Mouse (Mus musculus): ENCODE results near the gene Pkn1.
A peak's percentile ranks its signal among the peaks of the same experiment; 100 is the strongest.

Gene Pkn1

DNA sequence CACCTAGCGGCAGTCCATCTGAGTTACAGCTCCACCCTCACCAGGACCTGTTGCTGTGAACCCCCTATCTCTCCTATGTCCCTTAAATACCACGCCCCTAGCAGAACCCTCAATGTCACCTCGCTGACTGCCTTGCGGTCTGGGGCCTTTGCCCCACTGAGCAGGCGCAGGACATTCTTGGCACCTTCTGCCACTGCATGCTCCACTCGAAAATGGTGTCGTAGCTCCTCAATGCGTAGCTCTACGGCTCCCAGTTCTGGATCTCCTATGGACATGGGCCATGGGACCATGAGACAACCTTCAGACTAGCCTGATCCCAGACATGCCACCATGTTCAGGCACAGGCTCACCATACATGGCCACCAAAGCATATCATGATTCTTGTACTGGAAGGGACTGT is 14.5 kb downstream of the Pkn1 start:
- no peak for DNase-seq (ENCODE audit: low read depth)

DNA sequence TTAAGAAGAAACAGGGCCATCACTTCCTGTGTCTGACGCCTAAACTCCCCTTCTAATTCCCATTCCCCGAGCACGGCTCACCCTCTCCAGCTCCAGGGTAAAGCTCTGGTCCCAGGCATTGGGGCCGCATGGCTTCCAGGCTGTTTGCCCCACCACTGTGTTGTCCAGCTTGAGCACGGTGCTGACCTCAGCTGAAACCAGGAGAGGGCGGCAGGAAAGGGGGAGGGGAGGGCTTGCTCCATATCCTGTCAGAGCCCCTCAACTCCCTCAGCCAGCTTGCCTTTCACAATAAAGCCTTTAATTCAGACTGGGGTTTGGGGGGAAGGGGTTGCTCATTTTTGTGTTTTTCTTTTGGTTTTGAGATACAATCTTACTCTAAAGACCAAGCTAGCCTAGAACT is 17.9 kb downstream of the Pkn1 start:
- no peak for DNase-seq (ENCODE audit: low read depth)

DNA sequence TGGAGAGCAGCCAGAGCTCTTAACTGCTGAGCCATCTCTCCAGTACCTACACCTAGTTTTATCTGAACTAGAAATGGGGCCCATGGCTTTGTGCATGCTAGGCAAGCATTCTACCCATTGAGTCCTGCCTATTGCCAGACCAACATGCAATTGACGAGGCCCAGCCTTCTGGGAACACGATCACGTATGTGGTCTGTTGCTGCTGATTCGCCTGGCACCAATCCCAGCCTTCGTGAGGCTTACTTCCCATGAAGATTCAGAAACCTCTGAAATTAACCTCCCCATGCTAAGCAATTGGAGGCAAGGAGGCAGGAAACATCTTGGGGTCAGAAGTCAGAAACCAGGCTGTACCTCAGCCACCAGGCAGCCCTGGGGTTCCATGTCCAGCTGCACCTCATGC is 18.4 kb downstream of the Pkn1 start:
- DNase-seq (ENCODE audit: low read depth): no peak

DNA sequence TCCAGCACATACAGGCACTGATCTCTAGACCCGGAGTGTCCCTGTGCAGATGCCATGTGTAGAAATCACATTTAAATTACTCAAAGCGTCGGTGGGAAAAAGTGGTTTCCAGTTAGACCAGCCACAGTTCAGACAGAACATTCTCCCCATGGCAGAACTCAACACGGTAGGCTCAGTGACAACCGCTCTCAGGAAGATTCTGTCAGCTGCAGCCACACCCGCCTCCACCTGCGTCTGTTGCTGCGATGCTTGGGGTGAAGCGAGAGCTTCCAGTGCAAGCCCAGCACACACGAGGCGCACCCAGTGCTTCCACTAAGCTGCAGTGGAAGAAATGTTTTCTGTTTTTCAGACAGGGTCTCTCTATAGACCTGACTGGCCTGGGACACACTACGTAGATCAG is 19.1 kb downstream of the Pkn1 start:
- no peak for DNase-seq (ENCODE audit: low read depth)

DNA sequence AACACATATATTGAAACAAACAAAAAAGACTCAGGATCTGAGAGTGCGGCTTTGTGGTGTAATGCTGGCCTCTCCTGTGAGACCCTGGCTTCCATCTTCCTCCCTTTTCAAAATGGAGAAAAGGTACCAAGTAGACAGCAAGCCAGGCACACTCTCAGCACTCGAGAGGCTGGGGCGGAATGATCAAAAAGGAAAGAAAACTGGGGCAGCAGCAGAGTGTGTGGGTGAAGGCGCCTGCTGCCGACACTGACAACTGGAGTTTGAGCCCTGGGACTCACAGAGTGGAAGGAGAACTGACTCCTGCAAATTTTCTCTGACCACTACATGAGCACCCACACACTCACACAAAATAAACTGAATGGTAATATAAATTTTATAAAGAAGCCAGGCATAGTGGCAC is 24.5 kb downstream of the Pkn1 start:
- DNase-seq (ENCODE audit: low read depth): no peak

DNA sequence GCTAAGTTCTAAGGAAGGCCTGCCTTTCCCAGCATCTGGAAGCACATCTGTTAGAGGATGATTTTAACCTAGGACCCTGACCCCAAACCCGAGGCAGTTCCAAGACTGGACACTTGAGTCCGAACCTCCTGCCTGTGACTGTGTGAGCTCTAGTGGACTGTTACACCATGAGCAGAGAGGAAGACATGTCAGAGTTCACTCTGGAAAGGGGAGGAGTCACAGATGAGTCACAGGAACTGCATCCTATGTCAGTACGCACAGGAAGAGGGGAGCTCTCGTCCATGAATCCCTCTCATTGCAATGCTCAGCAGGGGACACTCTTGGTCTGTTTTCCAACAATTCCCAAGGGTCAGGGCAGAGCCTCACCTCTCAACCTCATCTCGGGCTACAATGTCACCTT is 26.0 kb downstream of the Pkn1 start:
- no peak for DNase-seq (ENCODE audit: low read depth)

DNA sequence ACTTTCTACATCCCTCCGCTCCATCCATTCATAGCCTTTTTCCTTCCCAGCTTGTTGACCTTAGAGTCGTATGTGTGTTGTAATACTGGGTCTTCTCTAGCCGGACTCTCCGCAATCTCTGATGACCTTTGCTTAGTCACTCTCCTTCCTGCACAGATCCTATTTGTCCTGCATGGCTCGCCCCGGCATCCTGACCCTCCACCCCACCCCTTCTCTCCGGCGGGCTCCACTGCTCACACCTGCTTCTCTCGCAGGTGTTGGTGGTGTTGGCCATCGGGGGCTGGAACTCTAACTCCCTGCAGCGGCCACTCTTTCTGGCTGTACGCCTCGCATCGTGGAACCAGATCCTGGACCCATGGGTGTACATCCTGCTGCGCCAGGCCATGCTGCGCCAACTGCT is 30.0 kb downstream of the Pkn1 start:
- DNase-seq (ENCODE audit: low read depth): no peak

DNA sequence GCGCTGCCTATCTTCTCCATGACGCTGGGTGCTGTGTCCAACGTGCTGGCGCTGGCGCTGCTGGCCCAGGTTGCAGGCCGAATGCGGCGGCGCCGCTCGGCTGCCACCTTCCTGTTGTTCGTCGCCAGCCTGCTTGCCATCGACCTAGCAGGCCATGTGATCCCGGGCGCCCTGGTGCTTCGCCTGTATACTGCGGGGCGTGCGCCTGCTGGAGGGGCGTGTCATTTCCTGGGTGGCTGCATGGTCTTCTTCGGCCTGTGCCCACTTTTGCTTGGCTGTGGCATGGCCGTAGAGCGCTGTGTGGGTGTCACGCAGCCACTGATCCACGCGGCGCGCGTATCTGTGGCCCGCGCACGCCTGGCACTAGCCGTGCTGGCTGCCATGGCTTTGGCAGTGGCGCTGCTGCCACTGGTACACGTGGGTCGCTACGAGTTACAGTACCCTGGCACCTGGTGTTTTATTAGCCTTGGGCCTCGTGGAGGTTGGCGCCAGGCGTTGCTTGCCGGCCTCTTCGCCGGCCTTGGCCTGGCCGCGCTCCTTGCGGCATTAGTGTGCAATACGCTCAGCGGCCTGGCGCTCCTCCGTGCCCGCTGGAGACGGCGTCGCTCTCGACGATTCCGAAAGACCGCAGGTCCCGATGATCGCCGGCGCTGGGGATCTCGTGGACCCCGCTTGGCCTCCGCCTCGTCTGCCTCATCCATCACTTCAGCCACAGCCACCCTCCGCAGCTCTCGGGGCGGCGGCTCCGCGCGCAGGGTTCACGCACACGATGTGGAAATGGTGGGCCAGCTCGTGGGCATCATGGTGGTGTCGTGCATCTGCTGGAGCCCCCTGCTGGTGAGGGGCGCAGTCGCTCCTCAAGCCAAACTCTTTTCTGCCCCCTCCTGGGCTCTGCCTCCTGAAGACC is 30.7 kb downstream of the Pkn1 start:
- peak; percentile 64 for DNase-seq (ENCODE audit: low read depth)

DNA sequence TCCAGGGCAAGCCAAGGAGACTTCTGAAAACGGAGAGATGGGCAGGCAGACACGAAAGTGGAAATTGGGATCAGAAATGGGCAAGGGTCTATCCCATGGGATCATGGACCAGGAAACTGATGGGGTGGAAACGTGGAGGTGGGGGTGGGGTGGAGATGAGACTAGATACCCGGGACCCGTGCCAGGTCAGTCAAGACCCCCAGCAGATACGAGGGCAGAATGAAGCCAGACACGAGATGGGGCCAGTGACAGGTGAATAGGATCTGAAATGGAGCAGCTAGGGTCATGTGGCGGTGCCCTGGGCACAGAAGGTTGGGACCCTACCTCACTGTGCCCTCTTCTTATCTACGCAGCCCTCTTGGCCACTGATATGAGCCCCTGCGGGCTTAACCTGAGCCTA is 31.5 kb downstream of the Pkn1 start:
- no peak for DNase-seq (ENCODE audit: low read depth)

DNA sequence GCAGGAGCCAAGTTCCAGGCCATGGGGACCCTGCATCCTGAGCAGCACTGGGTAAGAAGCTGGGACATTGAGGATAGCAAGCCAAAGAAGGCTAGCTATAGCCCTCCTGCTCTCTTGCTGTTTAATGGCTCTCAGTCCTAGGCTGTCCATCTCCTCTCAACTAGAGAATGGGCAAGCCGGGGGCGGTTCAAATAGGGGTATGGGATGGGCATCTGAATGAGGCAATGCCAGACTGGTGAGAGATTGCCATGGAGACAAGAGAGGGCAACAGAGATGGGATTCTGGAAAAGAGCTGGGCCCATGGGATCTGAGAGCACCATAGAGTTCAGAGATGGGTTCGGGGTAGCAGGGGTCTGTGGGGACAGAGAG is 32.1 kb downstream of the Pkn1 start:
- DNase-seq (ENCODE audit: low read depth): no peak

DNA sequence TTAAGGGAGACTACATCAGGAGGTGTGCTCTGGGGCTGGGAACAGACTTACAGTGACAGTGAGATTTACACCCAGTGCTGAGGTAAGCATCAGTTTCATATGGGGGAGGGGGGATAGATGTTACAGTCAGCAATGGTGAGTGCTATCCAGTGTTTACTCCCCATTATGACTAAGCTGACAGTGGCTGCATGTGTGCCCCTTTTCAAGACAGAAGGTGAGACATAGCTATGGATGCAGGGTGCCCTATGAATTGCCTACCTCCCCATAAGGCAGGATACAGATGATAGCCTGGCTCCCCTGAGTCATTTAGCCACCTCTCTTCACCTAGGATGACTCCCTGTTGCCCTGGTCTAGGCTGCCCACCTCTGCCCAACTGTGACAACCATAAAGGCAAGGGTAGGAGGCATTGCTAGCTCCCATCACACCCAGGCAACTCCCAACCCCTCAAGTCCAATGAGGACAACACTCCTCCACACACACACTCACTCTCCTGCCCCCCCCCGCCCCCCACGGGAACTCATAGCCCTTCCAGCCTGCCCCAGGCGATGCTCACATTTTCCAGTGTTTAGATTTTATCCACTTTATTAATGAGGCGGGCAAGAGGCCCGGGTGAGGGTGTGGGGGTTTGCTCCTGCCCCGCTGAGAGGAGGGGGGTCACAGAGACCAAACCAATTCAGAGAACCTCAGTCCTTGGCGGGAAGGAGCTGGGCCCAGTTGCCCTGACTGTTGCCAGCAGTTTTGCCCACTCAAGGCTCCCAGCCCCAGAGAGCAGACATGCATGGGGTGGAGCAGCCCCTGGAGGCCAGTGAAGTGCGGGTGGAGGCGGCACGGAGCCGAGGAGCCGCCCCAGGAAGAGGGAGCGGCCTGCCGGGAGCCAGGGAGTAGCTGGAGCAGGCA is 32.8 kb downstream of the Pkn1 start, which contains the start of gene Ptger1:
Gene Ptger1 (plus strand): TSS at position 710 of the 897 bp plus-strand sequence.
- peak; percentile 39 for DNase-seq (ENCODE audit: low read depth)

DNA sequence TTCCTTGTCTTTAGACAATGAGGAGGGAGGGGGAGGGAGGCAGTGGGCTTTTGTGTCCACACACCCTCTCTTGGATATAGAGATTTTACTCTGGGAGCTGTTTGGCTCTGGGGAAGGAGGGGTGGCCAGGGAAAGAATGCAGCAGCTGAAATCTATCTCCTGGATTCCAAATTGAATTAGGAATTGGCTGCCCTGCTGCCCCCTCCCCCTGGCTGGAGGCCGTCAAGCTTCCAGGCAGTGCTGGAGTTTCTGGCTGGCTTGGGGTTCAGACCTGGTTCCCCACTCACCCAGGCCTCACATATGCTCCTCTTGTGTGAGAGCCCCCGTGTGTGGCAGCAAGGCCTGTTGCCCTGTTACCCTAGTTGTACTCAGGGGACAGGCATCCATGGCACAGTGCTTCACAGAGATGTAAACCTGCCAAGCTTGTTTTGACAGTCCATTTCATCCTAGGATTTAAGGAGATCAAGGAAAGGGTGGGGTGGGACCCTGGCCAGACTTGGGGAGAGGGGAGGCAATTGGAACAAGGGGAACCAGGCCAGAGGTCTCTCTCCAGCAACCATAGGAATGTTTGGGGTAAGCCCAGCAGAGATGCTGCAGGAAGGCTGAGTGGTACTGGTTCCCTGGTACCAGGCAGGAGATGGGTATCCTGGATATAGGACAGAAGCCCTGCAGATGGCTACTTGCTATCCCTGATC is 33.9 kb downstream of the Pkn1 start:
- no peak for DNase-seq (ENCODE audit: low read depth)

DNA sequence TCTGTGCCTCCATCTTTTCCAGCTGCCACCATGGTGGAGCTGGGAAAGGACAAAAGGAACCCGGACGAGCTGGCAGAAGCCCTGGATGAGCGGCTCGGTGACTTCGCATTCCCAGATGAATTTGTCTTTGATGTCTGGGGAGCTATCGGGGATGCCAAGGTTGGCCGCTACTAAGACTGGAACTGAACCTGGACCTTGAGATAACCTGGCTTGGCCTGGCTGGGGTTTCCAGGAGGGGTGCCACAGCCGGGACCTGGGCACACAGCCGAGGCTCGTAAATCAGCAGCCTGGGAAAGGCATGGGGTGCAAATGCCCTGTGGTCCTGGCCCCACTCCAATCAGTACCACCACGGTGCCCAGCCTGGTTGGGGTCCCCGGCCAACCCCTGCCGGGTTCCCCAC is 34.9 kb downstream of the Pkn1 start:
- DNase-seq (ENCODE audit: low read depth): no peak

DNA sequence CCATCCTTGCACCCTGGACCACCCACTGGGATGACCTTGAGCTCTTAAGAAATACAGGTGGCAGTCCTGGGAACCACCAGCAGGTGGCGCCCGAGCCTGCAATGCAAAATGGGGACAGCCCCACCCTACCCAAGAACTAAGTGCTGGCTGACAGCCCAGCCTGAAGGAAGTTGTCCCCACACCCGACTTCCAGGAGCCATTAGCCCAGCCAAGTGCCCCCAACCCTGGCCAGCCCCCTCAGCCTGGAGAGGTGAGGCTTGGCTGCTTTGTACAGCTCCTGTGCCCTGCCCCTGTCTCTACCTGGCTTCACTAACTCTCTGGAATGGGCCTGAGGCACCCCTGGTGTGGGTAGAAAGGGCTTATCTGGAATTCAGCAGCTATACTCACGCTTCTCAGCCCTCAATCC is 36.6 kb downstream of the Pkn1 start:
- peak; percentile 93 for DNase-seq (ENCODE audit: low read depth)

DNA sequence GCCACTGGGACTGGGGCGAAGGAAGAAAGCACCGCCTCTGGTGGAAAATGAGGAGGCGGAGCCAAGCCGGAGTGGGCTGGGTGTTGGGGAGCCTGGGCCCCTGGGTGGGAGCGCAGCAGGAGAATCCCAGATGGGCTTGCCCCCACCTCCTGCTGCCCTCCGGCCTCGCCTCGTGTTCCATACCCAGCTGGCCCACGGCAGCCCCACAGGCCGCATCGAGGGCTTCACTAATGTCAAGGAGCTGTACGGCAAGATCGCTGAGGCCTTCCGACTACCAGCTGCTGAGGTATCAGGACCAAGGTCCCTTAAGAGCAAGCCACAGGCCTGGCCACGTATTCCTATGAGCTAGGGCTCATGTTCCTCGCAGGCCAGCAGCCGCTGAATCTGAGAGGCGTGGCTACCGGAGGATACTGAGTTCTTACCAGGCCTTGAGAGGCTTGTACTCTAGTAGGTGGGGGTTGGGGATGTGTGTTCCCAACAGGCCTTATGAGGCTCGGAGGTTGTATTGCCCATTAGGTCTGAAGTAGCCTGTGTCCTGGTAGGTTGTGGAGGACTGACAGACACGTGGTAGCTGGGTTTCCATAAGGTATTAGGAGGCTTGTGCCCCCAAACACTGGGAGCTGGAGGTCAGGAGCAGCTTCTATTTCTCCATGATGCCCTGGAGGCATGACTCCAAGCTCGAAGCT is 37.8 kb downstream of the Pkn1 start:
- no peak for DNase-seq (ENCODE audit: low read depth)

DNA sequence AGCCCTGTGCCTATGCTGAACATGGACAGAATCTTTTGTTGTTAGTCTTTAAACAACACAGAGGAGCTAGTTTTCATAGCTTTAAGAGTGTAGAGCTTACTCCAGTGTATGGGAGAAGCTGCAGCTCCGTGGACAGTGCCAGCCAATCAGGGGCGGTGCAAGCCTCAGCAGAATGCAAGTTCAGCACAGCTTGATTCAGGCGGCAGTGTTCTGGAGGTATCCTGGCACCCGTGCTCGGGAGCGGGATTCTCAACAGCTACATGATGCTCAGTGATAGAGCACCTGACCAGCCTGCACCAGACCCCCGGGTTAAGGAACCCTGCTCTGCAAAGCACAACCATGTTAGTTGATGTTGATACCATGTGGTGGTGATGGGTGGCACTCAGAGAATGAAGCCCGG is 38.4 kb downstream of the Pkn1 start:
- no peak for DNase-seq (ENCODE audit: low read depth)

DNA sequence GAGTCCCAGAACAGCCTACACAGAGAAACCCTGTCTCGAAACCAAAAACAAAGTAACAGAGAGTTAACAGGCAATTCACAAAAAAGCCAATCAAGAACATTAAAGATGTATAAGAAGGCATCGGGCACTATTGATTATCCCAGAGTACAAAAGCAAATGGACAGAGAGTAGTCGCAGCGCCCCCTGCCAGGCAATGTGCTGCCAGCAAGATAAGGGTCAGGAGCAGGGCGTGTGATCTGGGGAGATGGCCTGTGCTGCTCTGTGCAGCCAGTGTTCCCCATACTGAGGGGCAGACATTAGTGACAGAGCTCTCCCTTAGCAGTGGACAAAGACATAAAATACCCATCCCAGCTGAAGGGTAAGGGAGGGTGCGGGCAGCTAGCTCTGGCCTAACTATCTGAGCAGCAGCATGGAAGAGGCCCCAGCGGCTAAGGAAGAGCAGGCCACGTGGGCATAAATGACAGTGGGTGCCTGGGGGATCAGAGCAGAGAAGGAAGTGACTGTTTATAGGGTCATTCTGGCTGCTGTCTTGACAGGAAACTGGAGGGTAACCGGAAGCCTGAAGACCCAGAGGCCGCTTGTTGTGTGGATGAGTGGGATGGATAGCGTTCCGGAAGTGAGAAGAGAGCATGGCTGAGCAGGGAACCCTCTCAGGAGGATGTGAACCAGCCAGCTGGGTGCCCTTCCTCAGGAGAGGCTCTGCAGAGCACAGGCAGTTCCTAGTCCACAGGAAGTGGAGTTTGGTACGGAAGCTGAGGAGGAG is 42.3 kb downstream of the Pkn1 start:
- DNase-seq (ENCODE audit: low read depth): no peak

DNA sequence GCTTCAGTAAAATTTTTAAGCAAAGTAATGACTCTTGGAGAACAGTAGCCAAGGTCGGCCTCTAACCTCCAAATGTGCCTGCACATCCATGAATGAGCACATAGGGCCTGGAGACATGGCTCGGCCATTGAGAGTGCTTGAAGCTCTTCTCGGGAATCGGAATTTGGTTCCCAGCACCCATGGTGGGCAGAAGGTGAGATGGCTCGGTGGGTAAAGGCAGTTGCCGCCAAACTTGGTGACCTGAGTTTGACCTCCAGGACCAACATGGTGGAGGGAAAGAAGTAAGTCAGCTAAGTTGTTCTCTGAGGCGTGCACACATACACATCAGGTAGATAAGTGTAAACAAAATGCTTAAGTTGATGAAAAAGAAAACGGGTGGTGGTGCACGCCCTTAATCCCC is 42.9 kb downstream of the Pkn1 start:
- no peak for DNase-seq (ENCODE audit: low read depth)

DNA sequence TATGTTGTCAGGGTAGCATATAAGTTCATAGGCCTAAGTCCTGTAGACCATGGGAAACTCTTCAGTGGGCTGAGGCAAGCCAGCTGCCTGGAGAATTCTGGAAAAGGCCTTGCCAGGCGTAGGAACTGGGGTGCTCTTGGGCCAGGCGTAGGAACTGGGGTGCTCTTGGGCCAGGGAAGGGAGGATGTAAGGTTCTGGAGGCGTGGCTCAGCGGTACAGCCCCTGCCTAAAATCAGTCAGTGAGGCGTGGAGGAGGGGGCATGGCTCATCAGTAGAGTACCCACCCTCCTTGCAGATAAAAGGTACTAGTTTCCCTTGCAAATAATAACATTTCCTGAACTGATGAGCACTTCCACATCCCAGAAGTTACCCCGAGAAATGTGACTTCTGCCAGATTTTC is 44.3 kb downstream of the Pkn1 start:
- no peak for DNase-seq (ENCODE audit: low read depth)

DNA sequence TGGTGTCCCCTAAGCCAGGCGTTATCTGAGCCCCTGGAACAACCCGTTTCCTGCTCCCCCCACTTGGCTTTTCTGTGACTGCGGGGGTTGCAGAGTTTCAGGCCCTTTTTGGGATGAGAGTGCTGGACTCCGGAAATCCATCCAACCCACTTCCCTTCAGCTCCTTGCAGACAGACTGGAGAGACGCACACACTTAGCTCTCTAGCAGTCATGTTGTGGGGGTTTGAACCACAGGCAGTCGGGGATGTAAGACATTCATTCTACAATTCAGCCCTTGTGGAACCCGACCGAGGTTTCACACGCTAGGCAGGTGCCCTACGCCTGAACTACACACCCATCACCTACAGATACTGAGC is 45.3 kb downstream of the Pkn1 start:
- DNase-seq (ENCODE audit: low read depth): no peak
